Mouse (Mus musculus) heart, embryonic 10.5 days (tissue): ENCODE data around the gene Kcnh4. TPM values are rescaled to one million over a fixed set of nuclear protein-coding genes. Genes with fewer than 3 reads are reported as not detected.

ENCODE experiments used
- DNase-seq: peaks from one replicate; pipeline ENCODE4 v3.0.0-alpha.2; 2017; ENCODE audit warnings: low spot score
- H3K27ac ChIP-seq: fragments of 300-500 bp; sonication (generic); 2 replicates; pipeline ENCODE4 v1.5.1; 2016; ENCODE audit warnings: mild to moderate bottlenecking
- H3K27me3 ChIP-seq: fragments of 300-500 bp; sonication (generic); 2 replicates; pipeline ENCODE4 v1.6.1; 2016; ENCODE audit warnings: mild to moderate bottlenecking; ENCODE audit not compliant: poor library complexity, insufficient read depth, severe bottlenecking
- H3K36me3 ChIP-seq: fragments of 300-500 bp; sonication (generic); 2 replicates; pipeline ENCODE4 v1.6.1; 2016; ENCODE audit warnings: mild to moderate bottlenecking, moderate library complexity
- H3K4me1 ChIP-seq: fragments of 300-500 bp; sonication (generic); 2 replicates; pipeline ENCODE4 v1.6.1; 2016; ENCODE audit warnings: mild to moderate bottlenecking
- H3K4me3 ChIP-seq: fragments of 300-500 bp; sonication (generic); 2 replicates; pipeline ENCODE4 v1.5.1; 2016; ENCODE audit warnings: mild to moderate bottlenecking, moderate library complexity
- H3K9me3 ChIP-seq: fragments of 300-500 bp; sonication (generic); 2 replicates; pipeline ENCODE4 v1.6.1; 2016; ENCODE audit warnings: mild to moderate bottlenecking, moderate library complexity
- WGBS: fragments of 180-500 bp; shearing (Covaris S2); methylation state at CpG from one replicate; pipeline ENCODE4 v1.1.7; 2016; 5-methylcytosine and 5-hydroxymethylcytosine counted together
- polyA plus RNA-seq: library from polyadenylated mRNA; unstranded; fragments of >200 nt; fragmentation: Nextera tagmentation; extraction: Ambion mirVana; gene quantifications from 2 replicates; pipeline ENCODE4 v1.2.1, GENCODE M21; 2016

Gene Kcnh4
- polyA plus RNA-seq, 1 experiment from 2014 or later = not detected

DNA sequence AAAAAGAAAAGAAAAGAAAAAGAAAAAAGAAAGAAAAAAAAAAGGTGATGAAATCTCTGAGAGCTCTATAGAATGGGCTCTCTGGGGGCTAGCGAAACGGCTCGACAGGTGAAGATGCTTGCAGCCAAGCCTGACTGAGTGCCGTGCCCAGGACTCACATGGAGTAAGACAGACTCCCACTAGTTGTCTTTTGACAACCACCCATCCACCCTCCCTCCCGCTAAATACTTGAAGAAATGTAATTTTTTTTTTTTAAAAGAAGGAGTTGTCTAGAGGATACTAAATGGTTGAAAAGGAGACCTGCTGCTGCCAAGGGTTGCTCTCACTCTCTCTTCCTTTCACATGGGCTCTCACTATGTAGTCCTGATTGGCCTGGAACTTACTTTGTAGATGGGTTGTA is 21.0 kb downstream of the Kcnh4 start:
- Histone ChIP-seq H3K4me3 (peak overlapping the region; percentile 85), H3K36me3 (0 out of 2 replicates have a peak, but pooled peaks cover under 1% of the 10 kb centered on the region), H3K27ac (peak overlapping the region; percentile 92), H3K9me3 (no peaks in the 10 kb centered on the region), H3K4me1 (peaks cover 27% of the 10 kb centered on the region), H3K27me3 (peaks cover 21% of the 10 kb centered on the region; the same call in 1 of the 2 replicates)
- WGBS = 18% methylated on average over 5 of the region's 5 CpGs
- DNase-seq = no peak

GRCm38 (mm10) chr11:100738066-100738604 is 21.6 kb downstream of the Kcnh4 start, which contains the start of gene Rab5c:
Gene Rab5c, minus strand, starts transcription at chr11:100738215.
- Histone ChIP-seq H3K9me3 (no peaks in the 10 kb centered on the region), H3K4me1 (peaks cover 27% of the 10 kb centered on the region), H3K36me3 (peaks cover 6% of the 10 kb centered on the region; the same call in 1 of the 2 replicates), H3K27me3 (peaks cover 18% of the 10 kb centered on the region; the same call in 1 of the 2 replicates), H3K27ac (peak within 1 kb of the TSS; percentile 92), H3K4me3 (peak within 1 kb of the TSS; percentile 85)
- peak; percentile 100 for DNase-seq
- 1% methylated on average over 39 of the region's 39 CpGs for WGBS

- H3K4me1 ChIP-seq = peaks cover 27% of the 10 kb centered on the region
- peaks cover 17% of the 10 kb centered on the region; the same call in 1 of the 2 replicates for H3K27me3 ChIP-seq
- DNase-seq = no peak
- H3K27ac ChIP-seq = peak overlapping the region; percentile 92
- no peaks in the 10 kb centered on the region for H3K9me3 ChIP-seq
- 1% methylated on average over 13 of the region's 13 CpGs for WGBS
- peaks cover 13% of the 10 kb centered on the region for H3K36me3 ChIP-seq
- H3K4me3 ChIP-seq = peak overlapping the region; percentile 85
These were observed 22.5 kb downstream of the Kcnh4 start for GRCm38 (mm10) chr11:100737105-100737733.

GRCm38 (mm10) chr11:100736746-100737080 is 23.0 kb downstream of the Kcnh4 start:
- H3K27me3 ChIP-seq = peaks cover 17% of the 10 kb centered on the region; the same call in 1 of the 2 replicates
- no peaks in the 10 kb centered on the region for H3K9me3 ChIP-seq
- peak overlapping the region; percentile 85 for H3K4me3 ChIP-seq
- DNase-seq = no peak
- peaks cover 27% of the 10 kb centered on the region for H3K4me1 ChIP-seq
- peaks cover 16% of the 10 kb centered on the region for H3K36me3 ChIP-seq
- 66% methylated on average over 4 of the region's 4 CpGs for WGBS
- peak overlapping the region; percentile 92; the same call in 1 of the 2 replicates for H3K27ac ChIP-seq

- Histone ChIP-seq H3K9me3 (no peaks in the 10 kb centered on the region), H3K4me3 (peak overlapping the region; percentile 85), H3K36me3 (peaks cover 16% of the 10 kb centered on the region), H3K27me3 (peaks cover 11% of the 10 kb centered on the region; the same call in 1 of the 2 replicates), H3K4me1 (peaks cover 27% of the 10 kb centered on the region), H3K27ac (peak overlapping the region; percentile 1; the same call in 1 of the 2 replicates)
- WGBS = 66% methylated on average over 14 of the region's 14 CpGs
- DNase-seq = no peak
These were observed 23.6 kb downstream of the Kcnh4 start for GRCm38 (mm10) chr11:100735954-100736745.

GRCm38 (mm10) chr11:100735134-100735865 is 24.4 kb downstream of the Kcnh4 start:
- WGBS = 87% methylated on average over 9 of the region's 9 CpGs
- Histone ChIP-seq H3K9me3 (no peaks in the 10 kb centered on the region), H3K27me3 (0 out of 2 replicates have a peak, but pooled peaks cover 6% of the 10 kb centered on the region), H3K4me3 (peak overlapping the region; percentile 85), H3K36me3 (peaks cover 16% of the 10 kb centered on the region), H3K4me1 (peaks cover 31% of the 10 kb centered on the region), H3K27ac (peak overlapping the region; percentile 1; the same call in 1 of the 2 replicates)
- no peak for DNase-seq

DNA sequence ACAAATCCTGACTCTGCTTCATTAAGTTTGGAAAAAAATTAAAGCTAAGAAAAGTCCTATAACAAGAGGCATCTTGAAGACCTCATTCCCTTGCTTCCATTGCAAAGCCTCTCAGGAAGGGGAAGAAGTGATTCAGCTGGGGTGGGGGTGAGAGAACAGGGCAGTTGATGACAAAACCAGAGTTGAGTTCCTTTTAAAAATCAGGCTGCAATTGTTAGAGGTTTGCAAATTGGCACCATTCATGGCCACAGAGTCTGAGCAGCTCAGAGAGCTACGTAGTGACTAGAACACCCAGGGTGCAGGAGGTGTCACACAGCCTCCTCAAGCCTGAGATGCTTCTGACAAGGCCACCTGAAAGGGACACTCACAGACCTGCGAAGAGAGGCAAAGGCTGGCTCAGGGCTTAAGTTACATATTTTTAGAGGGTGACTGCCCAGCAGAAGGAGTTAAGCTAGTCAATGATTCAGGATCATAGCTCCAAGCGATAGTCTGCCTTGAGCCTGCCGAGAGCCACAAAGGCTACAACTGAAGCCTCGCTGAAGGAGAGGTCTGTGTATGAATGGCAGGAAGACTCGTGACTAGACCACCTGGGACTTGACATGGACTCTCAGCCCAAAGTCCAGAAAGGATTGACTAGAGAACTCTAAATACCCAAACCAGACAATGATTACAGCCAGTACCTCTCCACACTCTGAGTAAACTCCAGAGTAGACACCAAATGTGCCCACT is 29.1 kb downstream of the Kcnh4 start:
- no peak for DNase-seq
- H3K36me3 ChIP-seq = peaks cover 32% of the 10 kb centered on the region
- H3K27ac ChIP-seq = no peak overlapping the region
- no peaks in the 10 kb centered on the region for H3K9me3 ChIP-seq
- H3K4me1 ChIP-seq = peaks cover 11% of the 10 kb centered on the region; the same call in 1 of the 2 replicates
- WGBS = 87% methylated on average over 6 of the region's 6 CpGs
- H3K4me3 ChIP-seq = no peak overlapping the region
- no peaks in the 10 kb centered on the region for H3K27me3 ChIP-seq

DNA sequence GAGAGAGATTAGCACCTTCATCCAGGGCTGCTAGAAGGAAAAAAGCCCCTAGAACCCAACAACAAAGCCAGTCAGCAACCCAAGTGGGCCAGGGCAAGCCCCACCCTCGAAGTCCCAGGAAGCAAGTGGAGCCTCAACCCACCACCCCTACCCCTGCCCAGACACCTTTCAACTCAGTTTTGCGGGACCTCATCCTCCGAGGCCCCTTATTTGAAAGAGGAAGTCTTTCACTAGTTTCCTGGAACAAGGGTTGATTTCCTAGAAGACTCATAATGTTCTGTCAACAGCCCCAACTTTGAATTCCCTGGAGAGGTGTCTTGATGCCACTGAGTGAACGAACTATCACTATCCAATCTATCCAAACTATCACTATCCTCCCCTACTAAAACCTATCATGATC is 29.8 kb downstream of the Kcnh4 start:
- peaks cover 32% of the 10 kb centered on the region for H3K36me3 ChIP-seq
- H3K9me3 ChIP-seq = no peaks in the 10 kb centered on the region
- no peaks in the 10 kb centered on the region for H3K27me3 ChIP-seq
- H3K4me3 ChIP-seq = no peak overlapping the region
- no peak for DNase-seq
- peaks cover 12% of the 10 kb centered on the region for H3K4me1 ChIP-seq
- H3K27ac ChIP-seq = no peak overlapping the region
- WGBS = 85% methylated on average over 4 of the region's 4 CpGs

DNA sequence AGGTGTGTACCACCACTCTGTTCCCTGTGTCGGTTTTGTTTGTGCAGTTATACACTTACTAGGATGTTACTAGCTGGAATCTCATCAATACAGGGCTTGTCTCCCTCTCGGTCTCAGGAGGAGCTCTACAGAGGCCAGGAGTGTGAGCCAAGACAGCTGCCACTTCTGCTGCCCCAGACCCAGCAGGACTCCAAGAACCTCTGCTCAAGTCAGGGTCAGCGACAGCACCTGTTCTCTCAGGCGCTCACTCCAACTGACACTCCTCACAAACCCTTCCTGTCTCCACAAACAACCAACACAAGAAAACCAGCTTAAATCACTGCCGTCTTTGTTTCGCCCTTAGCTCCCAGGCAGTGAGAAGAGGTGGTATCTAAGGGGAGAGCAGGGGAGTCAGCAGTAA is 31.1 kb downstream of the Kcnh4 start:
- Histone ChIP-seq H3K9me3 (no peaks in the 10 kb centered on the region), H3K4me1 (peaks cover 20% of the 10 kb centered on the region), H3K36me3 (peaks cover 30% of the 10 kb centered on the region), H3K27ac (no peak overlapping the region), H3K4me3 (no peak overlapping the region), H3K27me3 (no peaks in the 10 kb centered on the region)
- 84% methylated on average over 6 of the region's 6 CpGs for WGBS
- no peak for DNase-seq

GRCm38 (mm10) chr11:100727201-100727600 is 32.5 kb downstream of the Kcnh4 start:
- Histone ChIP-seq H3K9me3 (no peaks in the 10 kb centered on the region), H3K27me3 (no peaks in the 10 kb centered on the region)
- WGBS = 95% methylated on average over 3 of the region's 3 CpGs

GRCm38 (mm10) chr11:100724919-100725512 is 34.7 kb downstream of the Kcnh4 start:
- Histone ChIP-seq H3K36me3 (peaks cover 17% of the 10 kb centered on the region), H3K27me3 (no peaks in the 10 kb centered on the region), H3K9me3 (no peaks in the 10 kb centered on the region), H3K27ac (peak overlapping the region; percentile 57), H3K4me1 (peaks cover 48% of the 10 kb centered on the region), H3K4me3 (no peak overlapping the region; the same call in 1 of the 2 replicates)
- WGBS = 24% methylated on average over 5 of the region's 5 CpGs
- DNase-seq = no peak

More at GRCm38 (mm10) chr11:100727201-100727600, 32.5 kb downstream of the Kcnh4 start:
- no peak overlapping the region for H3K27ac ChIP-seq
- no peak for DNase-seq
- peaks cover 30% of the 10 kb centered on the region for H3K4me1 ChIP-seq
- H3K4me3 ChIP-seq = no peak overlapping the region
- peaks cover 20% of the 10 kb centered on the region for H3K36me3 ChIP-seq
